Mouse (Mus musculus) kidney, embryonic 14.5 days (tissue): ENCODE data around the gene Cant1. TPM values are rescaled to one million over a fixed set of nuclear protein-coding genes. Genes with fewer than 3 reads are reported as not detected.
"Not testable (repeated sequence)": the region's sequence is repeated elsewhere in the genome, so short reads cannot be mapped to it uniquely, and the experiment has no call there.

ENCODE experiments used
- ATAC-seq: fragments of 200-750 bp; cut with Nextera tagmentation; 2 replicates; pipeline ENCODE4 v1.8.0; 2017; ENCODE audit warnings: moderate number of reproducible peaks, mild to moderate bottlenecking, moderate TSS enrichment, moderate library complexity; ENCODE audit not compliant: low FRiP score, low TSS enrichment
- H3K27ac ChIP-seq: fragments of 300-500 bp; sonication (generic); 2 replicates; pipeline ENCODE4 v1.5.1; 2014; ENCODE audit warnings: low read depth, mild to moderate bottlenecking, low read length, moderate library complexity, mixed read lengths
- H3K27me3 ChIP-seq: fragments of 300-500 bp; sonication (generic); 2 replicates; pipeline ENCODE4 v1.6.1; 2014; ENCODE audit warnings: mild to moderate bottlenecking, low read length; ENCODE audit not compliant: control insufficient read depth, insufficient read depth
- H3K36me3 ChIP-seq: fragments of 300-500 bp; sonication (generic); 2 replicates; pipeline ENCODE4 v1.6.1; 2014; ENCODE audit warnings: low read length, mixed read lengths; ENCODE audit not compliant: control insufficient read depth, insufficient read depth
- H3K4me1 ChIP-seq: fragments of 300-500 bp; sonication (generic); 2 replicates; pipeline ENCODE4 v1.6.1; 2014; ENCODE audit warnings: low read length, mixed read lengths; ENCODE audit not compliant: control insufficient read depth, insufficient read depth
- H3K4me2 ChIP-seq: fragments of 300-500 bp; sonication (generic); replicated peaks from 2 replicates; pipeline ENCODE4 v1.6.1; 2014; ENCODE audit warnings: low read depth, mild to moderate bottlenecking, low read length
- H3K4me3 ChIP-seq: fragments of 300-500 bp; sonication (generic); 2 replicates; pipeline ENCODE4 v1.5.1; 2014; ENCODE audit warnings: mild to moderate bottlenecking, low read length
- H3K9ac ChIP-seq: fragments of 300-500 bp; sonication (generic); 2 replicates; pipeline ENCODE4 v1.6.1; 2014; ENCODE audit warnings: low read depth, mild to moderate bottlenecking, low read length, moderate library complexity
- H3K9me3 ChIP-seq: fragments of 300-500 bp; sonication (generic); 2 replicates; pipeline ENCODE4 v1.6.1; 2016; ENCODE audit warnings: low read length; ENCODE audit not compliant: control insufficient read depth
- WGBS: fragments of 180-500 bp; shearing (Covaris S2); extraction: QIAGEN DNeasy Blood & Tissue Kit; methylation state at CpG from one replicate; pipeline ENCODE4 v1.1.7; 2014; 5-methylcytosine and 5-hydroxymethylcytosine counted together
- polyA plus RNA-seq: library from polyadenylated mRNA; unstranded; fragments of >200 nt; fragmentation: Nextera tagmentation; extraction: Ambion mirVana; gene quantifications from 2 replicates; pipeline ENCODE4 v1.2.1, GENCODE M21; 2014

The Cant1 gene
- polyA plus RNA-seq, 1 experiment from 2014 or later = 24.1 TPM

GRCm38 (mm10) chr11:118397806-118398530 is 20.9 kb downstream of the Cant1 start:
- peaks cover 25% of the 10 kb centered on the region for H3K4me1 ChIP-seq
- H3K4me2 ChIP-seq = no peak overlapping the region
- H3K27ac ChIP-seq = no peak overlapping the region
- no peak overlapping the region for H3K4me3 ChIP-seq
- WGBS = 94% methylated on average over 26 of the region's 26 CpGs
- no peak for ATAC-seq
- no peaks in the 10 kb centered on the region for H3K27me3 ChIP-seq
- H3K36me3 ChIP-seq = no peaks in the 10 kb centered on the region
- H3K9me3 ChIP-seq = no peaks in the 10 kb centered on the region; the same call in 1 of the 2 replicates
- H3K9ac ChIP-seq = no peak overlapping the region

GRCm38 (mm10) chr11:118394538-118394937 is 24.3 kb downstream of the Cant1 start:
- WGBS = 62% methylated on average over 6 of the region's 6 CpGs
- Histone ChIP-seq H3K36me3 (no peaks in the 10 kb centered on the region), H3K27ac (no peak overlapping the region), H3K4me2 (no peak overlapping the region), H3K4me3 (no peak overlapping the region), H3K4me1 (0 out of 2 replicates have a peak, but pooled peaks cover 3% of the 10 kb centered on the region), H3K9ac (no peak overlapping the region), H3K27me3 (no peaks in the 10 kb centered on the region), H3K9me3 (no peaks in the 10 kb centered on the region; the same call in 1 of the 2 replicates)
- ATAC-seq = no peak

GRCm38 (mm10) chr11:118393991-118394390 is 24.9 kb downstream of the Cant1 start:
- WGBS = 77% methylated on average over 5 of the region's 5 CpGs

GRCm38 (mm10) chr11:118387816-118388215 is 31.1 kb downstream of the Cant1 start:
- not testable (repeated sequence) for H3K27ac ChIP-seq, ATAC-seq
- WGBS = 93% methylated on average over 13 of the region's 13 CpGs

More at GRCm38 (mm10) chr11:118393991-118394390, 24.9 kb downstream of the Cant1 start:
- Histone ChIP-seq H3K27ac (no peak overlapping the region), H3K4me3 (no peak overlapping the region), H3K9ac (no peak overlapping the region), H3K4me1 (0 out of 2 replicates have a peak, but pooled peaks cover 3% of the 10 kb centered on the region), H3K4me2 (no peak overlapping the region), H3K9me3 (no peaks in the 10 kb centered on the region; the same call in 1 of the 2 replicates), H3K27me3 (no peaks in the 10 kb centered on the region), H3K36me3 (no peaks in the 10 kb centered on the region)
- no peak for ATAC-seq

GRCm38 (mm10) chr11:118379251-118380009 is 39.5 kb downstream of the Cant1 start:
- H3K27ac ChIP-seq = no peak overlapping the region
- H3K9me3 ChIP-seq = no peaks in the 10 kb centered on the region
- 44% methylated on average over 11 of the region's 11 CpGs for WGBS
- ATAC-seq = peak; percentile 88
- H3K4me2 ChIP-seq = no peak overlapping the region
- no peaks in the 10 kb centered on the region for H3K36me3 ChIP-seq
- H3K27me3 ChIP-seq = no peaks in the 10 kb centered on the region
- H3K9ac ChIP-seq = no peak overlapping the region
- peaks cover 10% of the 10 kb centered on the region; the same call in 1 of the 2 replicates for H3K4me1 ChIP-seq
- H3K4me3 ChIP-seq = no peak overlapping the region

More at GRCm38 (mm10) chr11:118387816-118388215, 31.1 kb downstream of the Cant1 start:
- H3K4me1 ChIP-seq, H3K36me3 ChIP-seq, H3K9me3 ChIP-seq, H3K4me2 ChIP-seq, H3K27me3 ChIP-seq, H3K9ac ChIP-seq, H3K4me3 ChIP-seq: not testable (repeated sequence)

GRCm38 (mm10) chr11:118378656-118379055 is 40.2 kb downstream of the Cant1 start:
- 88% methylated on average over 6 of the region's 6 CpGs for WGBS
- Histone ChIP-seq H3K4me2 (no peak overlapping the region), H3K36me3 (no peaks in the 10 kb centered on the region), H3K9ac (no peak overlapping the region), H3K27ac (no peak overlapping the region), H3K4me1 (peaks cover 10% of the 10 kb centered on the region; the same call in 1 of the 2 replicates), H3K9me3 (no peaks in the 10 kb centered on the region), H3K27me3 (no peaks in the 10 kb centered on the region), H3K4me3 (no peak overlapping the region)
- no peak for ATAC-seq

- H3K9ac ChIP-seq, H3K36me3 ChIP-seq, ATAC-seq, H3K9me3 ChIP-seq, H3K4me2 ChIP-seq, H3K27me3 ChIP-seq, H3K4me1 ChIP-seq, H3K4me3 ChIP-seq, H3K27ac ChIP-seq: not testable (repeated sequence)
Measured at GRCm38 (mm10) chr11:118376323-118376722, 42.6 kb downstream of the Cant1 start.

GRCm38 (mm10) chr11:118375881-118376280 is 43.0 kb downstream of the Cant1 start:
- 47% methylated on average over 5 of the region's 5 CpGs for WGBS
- Histone ChIP-seq H3K4me1 (peaks cover 10% of the 10 kb centered on the region; the same call in 1 of the 2 replicates), H3K27ac (no peak overlapping the region), H3K4me2 (no peak overlapping the region), H3K27me3 (no peaks in the 10 kb centered on the region), H3K36me3 (no peaks in the 10 kb centered on the region), H3K9ac (no peak overlapping the region), H3K4me3 (no peak overlapping the region), H3K9me3 (no peaks in the 10 kb centered on the region)
- no peak for ATAC-seq

- Histone ChIP-seq H3K4me1 (peaks cover 10% of the 10 kb centered on the region; the same call in 1 of the 2 replicates), H3K27me3 (no peaks in the 10 kb centered on the region), H3K4me3 (no peak overlapping the region), H3K36me3 (no peaks in the 10 kb centered on the region), H3K9me3 (no peaks in the 10 kb centered on the region), H3K4me2 (no peak overlapping the region), H3K9ac (no peak overlapping the region), H3K27ac (no peak overlapping the region)
- ATAC-seq = no peak
- 77% methylated on average over 8 of the region's 8 CpGs for WGBS
Measured at GRCm38 (mm10) chr11:118375461-118375860, 43.4 kb downstream of the Cant1 start.
